ENCODE assay signal across 28 mouse cellular contexts in the genomic region with DNA sequence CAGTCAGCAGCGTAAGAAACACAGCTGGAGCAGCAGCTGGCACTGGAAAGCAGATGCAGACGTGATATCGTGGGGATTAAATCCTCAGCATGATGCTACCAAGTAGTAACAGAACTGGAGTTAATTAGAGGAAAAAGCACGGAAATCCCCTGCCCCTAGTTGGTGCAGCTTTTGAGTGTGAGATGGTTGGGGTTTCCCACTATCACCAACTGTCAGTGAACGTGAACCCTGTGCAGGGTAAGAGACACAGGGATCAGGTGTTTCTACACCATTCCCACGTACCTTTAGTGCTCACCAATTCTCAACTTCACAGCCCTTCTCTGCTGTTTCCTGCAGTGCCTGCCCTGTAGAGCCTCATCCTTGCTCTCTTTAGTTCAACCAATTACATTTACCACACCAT. TPM values are rescaled to one million over a fixed set of nuclear protein-coding genes. Genes with fewer than 3 reads are reported as not detected.
DNase-seq lines count a peak whose midpoint lies in the region; ATAC-seq lines count a peak whose summit lies in the region.
"Had no signal": no experiment of that assay in that cellular context is flagged by ENCODE, and none has a peak within 500 bp of the region (broad histone marks: within the 10 kb centered on the region; RNA-seq: fewer than 3 reads in every experiment).

No protein-coding gene starts in this region.

- no peak overlapping the region for H3K4me2 ChIP-seq in heart, embryonic 11.5 days
- H3K4me2 ChIP-seq: embryonic facial prominence, embryonic 13.5 days; forebrain, embryonic 13.5 days; heart, embryonic 13.5 days; hindbrain, embryonic 12.5 days; hindbrain, embryonic 15.5 days had no signal

- no peak for ATAC-seq in heart, embryonic 11.5 days (replicated peaks; ENCODE audit: insufficient number of reproducible peaks, low FRiP score, low TSS enrichment)
- ATAC-seq in activated CD4-positive, CD25-positive, alpha-beta regulatory T cell, adult 4 months = peak; percentile 49
- ATAC-seq in inflammation-experienced regulatory T-cells, adult 6 months = peak; percentile 58
- ATAC-seq: forebrain, embryonic 13.5 days; forebrain, postnatal 0 days; intestine, postnatal 0 days had no signal

- no peaks in the 10 kb centered on the region for H3K9me3 ChIP-seq in heart, embryonic 10.5 days
- H3K9me3 ChIP-seq in heart, embryonic 11.5 days (replicated peaks; ENCODE audit: control insufficient read depth, low read length) = no peaks in the 10 kb centered on the region
- H3K9me3 ChIP-seq: embryonic facial prominence, embryonic 13.5 days; forebrain, embryonic 10.5 days; forebrain, embryonic 13.5 days; heart, embryonic 13.5 days; hindbrain, embryonic 12.5 days; hindbrain, embryonic 15.5 days had no signal

- H3K27me3 ChIP-seq in heart, embryonic 10.5 days (ENCODE audit: insufficient read depth, poor library complexity, severe bottlenecking) = no peaks in the 10 kb centered on the region
- H3K27me3 ChIP-seq in heart, embryonic 11.5 days (ENCODE audit: control insufficient read depth, insufficient read depth, low read length) = no peaks in the 10 kb centered on the region
- H3K27me3 ChIP-seq: embryonic facial prominence, embryonic 13.5 days; forebrain, embryonic 13.5 days; heart, embryonic 13.5 days; hindbrain, embryonic 12.5 days; hindbrain, embryonic 15.5 days had no signal

- H3K36me3 ChIP-seq in heart, embryonic 10.5 days = peaks cover 81% of the 10 kb centered on the region
- peaks cover 25% of the 10 kb centered on the region for H3K36me3 ChIP-seq in heart, embryonic 11.5 days (ENCODE audit: control insufficient read depth, insufficient read depth, low read length)

- no peak for DNase-seq in heart, embryonic 10.5 days (ENCODE audit: low spot score)
- peak; percentile 36 for DNase-seq in CD4-positive, CD25-positive, alpha-beta regulatory T cell, adult 2 months (ENCODE audit: low read depth, low spot score)
- DNase-seq in thymus, postnatal 10 days (ENCODE audit: low spot score in 2 of 2) = no peak
- DNase-seq in layer of hippocampus, adult 18-20 months (ENCODE audit: low spot score in 2 of 2) = no peak
- DNase-seq: adrenal gland, adult 8-10 months; adrenal gland, postnatal 25 days; cerebellum, adult 2 months; cerebellum, adult 9-11 months; cerebellum, postnatal 25 days; forebrain, postnatal 0 days; gastrocnemius, adult 2 months; gastrocnemius, postnatal 14 days; heart, postnatal 14 days; heart, postnatal 4 days; kidney, adult 2 months had no signal

- 80% methylated on average over 6 of the region's 6 CpGs for WGBS in heart, embryonic 10.5 days
- WGBS in heart, embryonic 11.5 days (ENCODE audit: insufficient replicate concordance) = 69% methylated on average over 6 of the region's 6 CpGs

- H3K9ac ChIP-seq in heart, embryonic 11.5 days (ENCODE audit: low read depth, low read length) = no peak overlapping the region
- H3K9ac ChIP-seq: embryonic facial prominence, embryonic 13.5 days; forebrain, embryonic 13.5 days; forebrain, postnatal 0 days; heart, embryonic 13.5 days; hindbrain, embryonic 12.5 days; hindbrain, embryonic 15.5 days had no signal

- no peak overlapping the region for H3K4me3 ChIP-seq in heart, embryonic 10.5 days
- H3K4me3 ChIP-seq in heart, embryonic 11.5 days (ENCODE audit: low read depth, low read length) = no peak overlapping the region
- H3K4me3 ChIP-seq: embryonic facial prominence, embryonic 13.5 days; forebrain, embryonic 10.5 days; forebrain, embryonic 13.5 days; gastrocnemius, adult 2 months; heart, embryonic 13.5 days; hindbrain, embryonic 12.5 days; hindbrain, embryonic 15.5 days had no signal

- H3K4me1 ChIP-seq in heart, embryonic 10.5 days = peaks cover 11% of the 10 kb centered on the region; the same call in 1 of the 2 replicates
- H3K4me1 ChIP-seq in heart, embryonic 11.5 days (ENCODE audit: control insufficient read depth, insufficient read depth, low read length) = no peaks in the 10 kb centered on the region
- H3K4me1 ChIP-seq: embryonic facial prominence, embryonic 13.5 days; forebrain, embryonic 10.5 days; forebrain, embryonic 13.5 days; hindbrain, embryonic 12.5 days; hindbrain, embryonic 15.5 days had no signal

- 0 out of 2 replicates have a peak overlapping the region, but pooled peaks have one; percentile 10 for H3K27ac ChIP-seq in heart, embryonic 10.5 days
- H3K27ac ChIP-seq in heart, embryonic 11.5 days (ENCODE audit: low read depth, low read length) = no peak overlapping the region
- H3K27ac ChIP-seq: embryonic facial prominence, embryonic 13.5 days; forebrain, embryonic 10.5 days; forebrain, embryonic 13.5 days; gastrocnemius, adult 2 months; heart, embryonic 13.5 days; hindbrain, embryonic 12.5 days; hindbrain, embryonic 15.5 days had no signal

RNA-seq across cellular contexts. Expression of gene Gsg1l, which starts 37.6 kb away (rescaled TPM):
- polyA plus RNA-seq in heart, embryonic 10.5 days (2016; fragmentation: Nextera tagmentation; extraction: Ambion mirVana) = 3.1 and 7.2 TPM in 2 replicates
- polyA plus RNA-seq in heart, embryonic 11.5 days (2014; fragmentation: Nextera tagmentation; extraction: Ambion mirVana) = 6.4 and 9.1 TPM in 2 replicates
- not detected for polyA plus RNA-seq in activated CD4-positive, CD25-positive, alpha-beta regulatory T cell, adult 4 months (2017; shearing (Covaris generic))
- not detected for polyA plus RNA-seq in inflammation-experienced regulatory T-cells, adult 6 months (2017; shearing (Covaris generic))
- total RNA-seq in layer of hippocampus, adult 18-20 months (2021) = 10 to 100 TPM; 18.6 to 19.5 TPM
- total RNA-seq: common myeloid progenitor, adult 5-6 weeks; gastrocnemius, adult 2 months; MEL had no signal
- polyA plus RNA-seq: C2C12 had no signal
